Mouse (Mus musculus) neutrophil, adult 59 days (primary cell): ENCODE results near the gene Mcm10. TPM values are rescaled to one million over a fixed set of nuclear protein-coding genes. Genes with fewer than 3 reads are reported as not detected.

Source experiments
- total RNA-seq, 2 experiments: library from RNA; stranded (reverse); gene quantifications; 1 replicate in 1 of 2; 2 replicates in 1 of 2; pipeline ENCODE4 v1.2.4; 2023

Gene Mcm10
- total RNA-seq: 10 to 100 TPM; 25.3 to 29.8 TPM

GRCm38 (mm10) chr2:5012491-5013324 is at the start of gene Mcm10:
Gene Mcm10 (minus strand): TSS chr2:5012791.

GRCm38 (mm10) chr2:4975807-4976206 is 36.8 kb downstream of the Mcm10 start, which contains the start of gene Ucma:
Gene Ucma (plus strand): TSS chr2:4976122.

Other genes starting within 250 kb of the Mcm10 start
- gene Sephs1, start 131.2 kb downstream of the Mcm10 start, total RNA-seq: 10 to 100 TPM; 16.5 to 25.6 TPM
- gene Phyh, start 93.8 kb downstream of the Mcm10 start, total RNA-seq: 10 to 100 TPM; 34.5 to 39.1 TPM
- not detected for gene Ucma, start 36.7 kb downstream of the Mcm10 start, total RNA-seq
- gene Optn, start 51.3 kb upstream of the Mcm10 start, total RNA-seq: 10 to 100 TPM; 23.9 to 24.1 TPM
- not detected for gene Ccdc3, start 125.0 kb upstream of the Mcm10 start, total RNA-seq